Mouse (Mus musculus) ES-E14 (cell line): ENCODE data around the gene Arl4c.

Experiments used
- MAFK ChIP-seq: IDR thresholded peaks from 2 replicates; pipeline ENCODE4 v1.6.1; 2014; ENCODE audit warnings: mild to moderate bottlenecking, low read depth, low read length, inconsistent platforms; ENCODE audit not compliant: insufficient read depth
- ZC3H11A ChIP-seq: IDR thresholded peaks from 2 replicates; pipeline ENCODE4 v1.6.1; 2012; ENCODE audit warnings: low read depth, mild to moderate bottlenecking, inconsistent platforms, low read length, borderline replicate concordance
- ZNF384 ChIP-seq: IDR thresholded peaks from 2 replicates; pipeline ENCODE4 v1.6.1; 2012; ENCODE audit warnings: low read depth, low read length, inconsistent platforms

- no peak for TF ChIP-seq ZC3H11A
- TF ChIP-seq MAFK, result no peak
- no peak for TF ChIP-seq ZNF384
These were observed 33.7 kb downstream of the Arl4c start for GRCm38 (mm10) chr1:88668353-88668752.
